Mouse (Mus musculus): ENCODE results near the gene Xlr3b. TPM values are rescaled to one million over a fixed set of nuclear protein-coding genes. Genes with fewer than 3 reads are reported as not detected.
"Not testable (repeated sequence)": the region's sequence is repeated elsewhere in the genome, so short reads cannot be mapped to it uniquely, and the experiment has no call there.

The Xlr3b gene
- 8.9 and 10.4 TPM in 2 replicates for total RNA-seq (2021)
- long read RNA-seq, experiment 1, partial matches to known transcripts: 0 of 7 reads
- long read RNA-seq, experiment 1, other reads (novel, unspliced or antisense): 3 of 7 reads
- long read RNA-seq, experiment 2, partial matches to known transcripts: 0 of 13 reads
- long read RNA-seq, experiment 2, other reads (novel, unspliced or antisense): 10 of 13 reads

GRCm38 (mm10) chrX:73191934-73192333 is at the start of gene Xlr3b:
Xlr3b (plus strand) TSS chrX:73192207.
- DNase-seq: peak; percentile 8

GRCm38 (mm10) chrX:73143218-73143618 is 48.8 kb upstream of the Xlr3b start:
- DNase-seq: not testable (repeated sequence)

DNA sequence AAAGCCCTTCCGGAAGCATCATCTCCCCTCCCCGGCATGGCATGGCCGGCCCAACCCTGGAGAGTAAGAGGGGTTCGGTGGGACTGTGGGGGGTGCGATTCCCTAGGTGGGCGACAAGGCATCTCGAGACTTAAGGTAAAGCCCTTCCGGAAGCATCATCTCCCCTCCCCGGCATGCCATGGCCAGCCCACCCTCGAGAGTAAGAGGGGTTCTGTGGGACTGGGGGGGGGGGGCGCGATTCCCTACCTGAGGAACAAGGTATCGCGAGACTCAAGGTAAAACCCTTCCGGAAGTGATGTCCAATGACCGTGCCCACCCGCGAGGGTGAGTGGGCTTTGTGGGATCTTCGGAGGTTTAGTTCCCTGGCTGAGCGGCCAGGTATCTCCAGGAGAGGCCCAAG is 43.5 kb upstream of the Xlr3b start, which contains the start of gene Xlr5b:
Gene Xlr5b (plus strand): TSS at position 301 of the 400 bp plus-strand sequence.
- DNase-seq: not testable (repeated sequence)

GRCm38 (mm10) chrX:73149350-73149749 is 42.7 kb upstream of the Xlr3b start, which contains the start of gene DXBay18:
DXBay18 (minus strand) TSS chrX:73149450.
- DNase-seq: not testable (repeated sequence)

GRCm38 (mm10) chrX:73176889-73177288 is 15.1 kb upstream of the Xlr3b start, which contains the start of gene Spin2d:
Spin2d (minus strand) TSS chrX:73176989.
- DNase-seq: not testable (repeated sequence)

DNA sequence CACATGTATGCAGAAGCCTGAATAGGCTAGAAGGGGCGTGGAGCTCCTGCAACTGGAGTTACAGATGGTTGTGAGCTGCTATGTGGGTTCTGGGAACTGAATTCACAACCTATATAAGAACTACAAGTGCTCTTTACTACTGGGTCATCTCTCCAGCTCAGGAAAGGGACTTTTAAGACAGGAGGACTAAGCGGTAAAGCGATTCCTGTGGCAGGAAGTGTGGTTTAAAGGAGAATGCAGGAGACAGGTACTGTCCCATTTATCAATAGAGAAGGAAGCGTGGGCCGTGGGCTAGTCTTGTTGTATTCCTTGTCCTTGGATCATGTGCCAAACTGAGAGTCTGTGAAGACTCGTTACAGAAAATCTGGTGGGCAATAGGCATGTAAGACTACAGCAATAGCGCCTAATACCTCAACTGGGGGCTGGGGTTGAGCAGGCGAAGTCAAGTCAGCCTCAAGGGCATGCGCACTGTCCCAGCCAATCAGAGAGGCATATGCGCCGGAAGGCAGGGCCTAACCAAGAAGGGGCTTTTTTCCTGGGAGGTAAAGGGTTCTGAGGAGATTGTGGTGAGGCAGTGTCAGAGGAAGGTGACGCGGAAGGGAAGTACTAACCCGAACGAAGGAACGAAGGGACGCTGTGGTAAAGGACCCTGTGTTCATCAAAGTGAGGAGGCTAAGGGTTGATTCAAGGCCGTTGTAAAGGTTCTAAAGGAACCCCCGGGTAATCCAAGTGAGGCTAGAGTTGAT is 22.0 kb downstream of the Xlr3b start, which contains the start of gene Xlr4b:
Gene Xlr4b (plus strand): TSS at position 515 of the 746 bp plus-strand sequence.
- not testable (repeated sequence) for DNase-seq

- no peak for DNase-seq
Measured at GRCm38 (mm10) chrX:73225365-73225764, 33.4 kb downstream of the Xlr3b start.

DNA sequence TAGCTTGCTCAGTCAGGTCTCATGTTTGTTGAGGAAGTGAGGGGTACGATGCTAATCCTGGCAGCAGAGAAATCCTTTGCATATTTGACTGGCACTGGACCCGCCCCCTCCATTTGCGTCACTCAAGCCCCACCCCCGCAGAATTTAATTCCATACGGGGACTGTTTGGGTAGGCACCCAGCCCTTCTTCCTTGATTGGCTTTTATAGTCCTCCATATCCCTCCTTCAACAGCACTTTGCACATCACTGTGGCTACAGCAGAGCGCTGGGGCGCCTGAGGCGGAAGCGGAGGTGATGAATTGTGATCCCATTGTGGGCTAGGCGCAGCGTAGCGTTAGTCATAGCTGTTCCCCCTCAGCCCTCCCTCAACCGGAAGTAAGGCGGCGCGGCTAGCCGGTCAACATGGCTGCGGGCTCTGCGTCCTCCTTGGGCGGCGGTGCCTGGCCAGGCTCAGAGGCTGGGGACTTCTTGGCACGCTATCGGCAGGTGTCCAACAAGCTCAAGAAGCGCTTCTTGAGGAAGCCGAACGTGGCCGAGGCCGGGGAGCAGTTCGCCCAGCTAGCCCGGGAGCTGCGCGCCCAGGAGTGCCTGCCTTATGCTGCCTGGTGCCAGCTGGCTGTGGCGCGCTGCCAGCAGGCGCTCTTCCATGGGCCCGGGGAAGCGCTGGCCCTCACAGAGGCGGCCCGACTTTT is 36.1 kb downstream of the Xlr3b start, which contains the start of gene F8a:
Gene F8a (plus strand): TSS at position 378 of the 692 bp plus-strand sequence.
- DNase-seq: peak; percentile 87

DNA sequence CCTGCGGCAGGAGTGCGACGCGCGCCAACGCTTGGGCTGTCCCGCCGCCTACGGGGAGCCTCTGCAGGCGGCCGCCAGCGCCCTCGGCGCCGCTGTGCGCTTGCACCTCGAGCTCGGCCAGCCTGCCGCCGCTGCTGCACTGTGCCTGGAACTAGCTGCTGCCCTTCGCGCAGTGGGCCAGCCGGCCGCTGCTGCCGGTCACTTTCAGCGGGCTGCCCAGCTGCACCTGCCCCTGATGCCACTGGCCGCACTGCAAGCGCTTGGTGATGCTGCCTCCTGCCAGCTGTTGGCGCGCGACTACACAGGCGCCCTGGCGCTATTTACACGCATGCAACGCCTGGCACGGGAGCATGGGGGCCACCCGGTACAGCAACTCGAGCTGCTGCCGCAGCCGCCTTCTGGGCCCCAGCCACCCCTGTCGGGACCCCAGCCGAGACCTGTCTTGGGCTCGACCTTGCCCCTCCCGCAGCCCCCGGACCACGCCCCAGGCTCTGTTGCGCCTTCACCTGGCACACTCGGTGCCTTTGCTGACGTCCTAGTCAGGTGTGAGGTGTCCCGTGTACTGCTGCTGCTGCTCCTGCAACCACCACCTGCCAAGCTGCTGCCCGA is 36.7 kb downstream of the Xlr3b start:
- peak; percentile 73 for DNase-seq

DNA sequence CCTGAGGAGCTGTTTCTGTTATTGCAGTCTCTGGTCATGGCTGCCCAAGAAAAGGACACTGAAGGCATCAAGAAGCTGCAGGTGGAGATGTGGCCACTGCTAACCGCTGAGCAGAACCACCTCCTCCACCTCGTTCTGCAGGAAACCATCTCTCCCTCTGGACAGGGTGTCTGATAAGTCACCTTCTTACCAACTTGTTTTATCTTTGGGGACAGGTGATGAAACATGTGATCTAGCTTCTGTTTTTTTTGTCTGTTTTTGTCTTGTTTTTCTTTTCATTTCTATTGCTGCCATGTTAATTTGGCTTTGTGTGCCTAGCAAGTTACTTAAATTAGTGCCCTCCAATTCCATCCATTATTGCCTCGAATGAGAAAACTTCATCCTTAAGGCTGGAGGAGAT is 37.3 kb downstream of the Xlr3b start:
- no peak for DNase-seq

DNA sequence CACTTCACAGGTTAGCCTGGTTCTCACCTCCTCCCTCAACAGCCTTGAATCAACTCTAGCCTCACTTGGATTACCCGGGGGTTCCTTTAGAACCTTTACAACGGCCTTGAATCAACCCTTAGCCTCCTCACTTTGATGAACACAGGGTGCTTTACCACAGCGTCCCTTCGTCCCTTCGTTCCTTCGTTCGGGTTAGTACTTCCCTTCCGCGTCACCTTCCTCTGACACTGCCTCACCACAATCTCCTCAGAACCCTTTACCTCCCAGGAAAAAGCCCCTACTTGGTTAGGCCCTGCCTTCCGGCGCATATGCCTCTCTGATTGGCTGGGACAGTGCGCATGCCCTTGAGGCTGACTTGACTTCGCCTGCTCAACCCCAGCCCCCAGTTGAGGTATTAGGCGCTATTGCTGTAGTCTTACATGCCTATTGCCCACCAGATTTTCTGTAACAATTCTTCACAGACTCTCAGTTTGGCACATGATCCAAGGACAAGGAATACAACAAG is 50.9 kb downstream of the Xlr3b start, which contains the start of gene Xlr4c:
Gene Xlr4c (minus strand): TSS at position 310 of the 505 bp plus-strand sequence.
- not testable (repeated sequence) for DNase-seq

Other genes with a start within 250 kb of the Xlr3b start
- gene Zfp185, start 204.9 kb upstream of the Xlr3b start, total RNA-seq (2021): 2.6 and 4.7 TPM in 2 replicates
- gene Pnma5, start 155.1 kb upstream of the Xlr3b start, total RNA-seq (2021): 0.15 and 0.38 TPM in 2 replicates
- 0.11 and 0.38 TPM in 2 replicates for gene Pnma3, start 127.4 kb upstream of the Xlr3b start, total RNA-seq (2021)
- gene Xlr4a, start 109.7 kb upstream of the Xlr3b start, total RNA-seq (2021): 1.0 and 3.1 TPM in 2 replicates
- 1.0 and 2.9 TPM in 2 replicates for gene Xlr3a, start 95.1 kb upstream of the Xlr3b start, total RNA-seq (2021)
- gene Gm14685, start 75.2 kb upstream of the Xlr3b start, total RNA-seq (2021): 0.49 and 0.82 TPM in 2 replicates
- not detected in 2 replicates for gene Xlr5b, start 43.4 kb upstream of the Xlr3b start, total RNA-seq (2021)
- gene DXBay18, start 42.8 kb upstream of the Xlr3b start, total RNA-seq (2021): 0.22 TPM in 1 of 2 replicates, not detected in the other
- not detected in 2 replicates for gene Spin2d, start 15.2 kb upstream of the Xlr3b start, total RNA-seq (2021)
- 1.7 and 3.7 TPM in 2 replicates for gene Xlr4b, start 22.1 kb downstream of the Xlr3b start, total RNA-seq (2021)
- 7.6 and 8.4 TPM in 2 replicates for gene F8a, start 36.1 kb downstream of the Xlr3b start, total RNA-seq (2021)
- 0.85 and 1.2 TPM in 2 replicates for gene Xlr4c, start 50.9 kb downstream of the Xlr3b start, total RNA-seq (2021)
- gene Xlr3c, start 73.2 kb downstream of the Xlr3b start, total RNA-seq (2021): not detected in 2 replicates
- 0.26 TPM in 1 of 2 replicates, not detected in the other for gene Xlr5a, start 100.8 kb downstream of the Xlr3b start, total RNA-seq (2021)
- 0.74 and 1.3 TPM in 2 replicates for gene Xlr5c, start 100.8 kb downstream of the Xlr3b start, total RNA-seq (2021)
- not detected in 2 replicates for gene Gm45015, start 144.6 kb downstream of the Xlr3b start, total RNA-seq (2021)
- 19.3 and 22.9 TPM in 2 replicates for gene Zfp275, start 150.4 kb downstream of the Xlr3b start, total RNA-seq (2021)
- gene Gm18336, start 206.5 kb downstream of the Xlr3b start, total RNA-seq (2021): not detected in 2 replicates
- gene Zfp92, start 218.9 kb downstream of the Xlr3b start, total RNA-seq (2021): 0.26 and 0.30 TPM in 2 replicates
- not detected in 2 replicates for gene Trex2, start 243.1 kb downstream of the Xlr3b start, total RNA-seq (2021)

Data from adrenal gland, postnatal 14 days (tissue).